Mouse (Mus musculus) fibroblast of lung, adult 2 months (primary cell): ENCODE measurements around the gene Cyp2d12.
"Not testable (repeated sequence)": the region's sequence is repeated elsewhere in the genome, so short reads cannot be mapped to it uniquely, and the experiment has no call there.

Experiments used
- DNase-seq: peaks from one replicate; pipeline ENCODE4 v3.0.0-alpha.2; 2011; ENCODE audit warnings: low read depth

Gene Cyp2d12

DNA sequence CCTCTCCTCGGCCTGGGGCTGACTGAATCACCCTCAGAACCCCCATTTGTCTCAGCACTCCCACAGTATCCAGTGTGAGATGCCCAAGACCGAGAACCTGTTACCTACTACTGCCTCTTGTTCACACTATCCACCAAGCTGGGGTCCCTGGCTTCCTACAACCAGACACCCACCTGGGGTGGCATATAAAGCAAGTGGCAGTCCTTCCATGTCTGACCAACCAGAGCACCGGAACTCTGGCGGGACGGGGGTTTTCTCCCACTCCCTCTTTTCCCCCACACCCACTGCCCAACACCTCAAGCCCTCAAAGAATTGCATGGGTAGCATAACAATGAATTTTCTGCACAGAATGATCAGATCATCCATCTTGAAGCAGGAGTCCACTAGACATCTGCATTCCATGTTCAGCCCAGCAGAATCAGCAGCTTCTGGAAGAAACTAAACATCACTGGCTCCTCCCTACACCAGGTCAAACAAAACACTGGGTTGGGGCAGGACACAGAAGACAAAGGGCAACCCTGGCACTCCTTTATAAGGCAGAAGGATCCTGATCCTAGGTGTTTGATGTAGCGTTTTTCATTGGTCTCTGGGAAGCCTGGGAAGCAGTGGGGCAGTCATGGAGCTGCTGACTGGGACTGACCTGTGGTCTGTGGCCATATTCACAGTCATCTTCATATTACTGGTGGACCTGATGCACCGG is at the start of gene Cyp2d12:
Gene Cyp2d12 (plus strand): TSS at position 542 of the 700 bp plus-strand sequence.
- no peak for DNase-seq

DNA sequence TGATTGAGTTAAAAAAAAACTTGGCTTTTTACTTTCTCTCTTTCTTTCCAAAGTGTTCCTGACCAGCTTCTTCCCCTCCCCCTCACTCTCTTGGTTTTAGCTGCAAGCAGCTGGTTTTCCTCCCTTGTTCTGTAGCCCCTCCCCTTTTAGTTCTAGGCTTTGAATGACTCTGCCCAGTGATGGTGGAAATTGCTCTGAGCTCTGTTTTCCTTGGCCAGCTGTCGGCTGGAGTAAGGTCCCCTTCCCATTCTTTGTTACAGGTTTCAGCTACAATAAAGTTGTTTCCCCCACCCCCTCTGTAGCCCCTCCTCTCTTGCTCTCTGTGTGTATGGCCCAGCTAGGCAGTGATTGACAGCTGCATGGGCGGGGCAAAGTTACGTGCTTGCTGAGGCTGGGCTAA is 47.9 kb upstream of the Cyp2d12 start:
- DNase-seq, result no peak

DNA sequence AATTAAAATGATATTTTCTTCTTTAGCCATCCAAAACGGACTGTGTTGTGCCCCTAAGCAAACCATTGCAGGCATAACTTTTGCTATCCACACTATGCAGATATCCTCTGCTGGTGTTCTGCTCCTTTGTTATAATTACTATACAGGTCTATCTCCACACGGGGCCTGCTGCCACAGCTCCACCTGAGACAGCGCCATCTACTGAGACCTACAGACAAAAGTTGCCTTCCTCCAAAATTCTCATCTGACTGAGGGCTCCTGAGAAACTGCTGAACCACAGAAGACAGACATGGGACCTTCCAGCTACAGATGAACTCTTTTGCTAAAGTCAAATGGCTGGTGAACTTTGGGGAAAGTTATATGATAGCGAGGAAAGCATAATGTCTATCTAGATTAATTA is 47.1 kb upstream of the Cyp2d12 start:
- DNase-seq, result not testable (repeated sequence)

GRCm38 (mm10) chr15:82509495-82509894 is 45.4 kb upstream of the Cyp2d12 start:
- not testable (repeated sequence) for DNase-seq

- DNase-seq, result not testable (repeated sequence)
Observed at GRCm38 (mm10) chr15:82510500-82510899, 44.4 kb upstream of the Cyp2d12 start.

DNA sequence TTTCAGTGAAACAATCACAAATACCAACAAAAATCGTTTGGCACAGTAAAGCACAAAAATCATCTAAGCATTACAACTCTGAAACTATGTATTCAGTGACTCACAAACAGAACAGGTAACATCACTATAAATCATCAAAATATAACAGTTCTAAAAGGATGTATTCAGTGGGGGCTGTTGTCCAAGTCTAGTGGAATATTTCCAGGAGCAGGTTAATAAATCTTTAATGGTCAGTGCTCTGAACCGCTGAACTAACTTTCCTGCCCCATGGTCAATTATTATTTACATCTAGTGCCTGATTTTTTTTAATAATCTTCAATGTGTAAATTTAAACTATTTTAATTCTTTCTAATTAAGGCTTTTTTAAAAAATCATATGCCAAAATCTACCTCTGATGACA is 42.8 kb upstream of the Cyp2d12 start:
- DNase-seq, result not testable (repeated sequence)

DNA sequence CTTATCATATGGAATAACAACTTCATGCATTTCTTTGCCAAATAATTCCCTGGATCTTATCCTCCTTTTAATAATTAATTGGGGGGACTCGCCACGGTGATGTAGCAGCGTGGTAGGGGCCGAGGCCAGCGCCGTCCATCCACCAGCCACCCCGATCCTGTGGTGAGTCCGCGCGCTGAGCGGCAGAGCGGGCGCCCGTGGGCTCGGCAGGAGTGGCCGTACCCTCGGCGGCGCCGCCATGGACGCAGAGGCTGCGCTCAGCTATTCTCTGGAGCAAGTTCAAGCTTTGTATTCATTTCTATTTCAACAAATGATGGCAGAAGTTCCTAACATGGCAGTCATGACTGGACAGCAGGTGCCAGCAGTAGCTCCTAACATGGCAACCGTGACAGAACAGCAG is 38.7 kb upstream of the Cyp2d12 start:
- not testable (repeated sequence) for DNase-seq

GRCm38 (mm10) chr15:82527371-82527770 is 27.5 kb upstream of the Cyp2d12 start:
- DNase-seq, result not testable (repeated sequence)

GRCm38 (mm10) chr15:82532721-82533120 is 22.2 kb upstream of the Cyp2d12 start:
- DNase-seq, result not testable (repeated sequence)

- DNase-seq, result not testable (repeated sequence)
Observed at GRCm38 (mm10) chr15:82542976-82543375, 11.9 kb upstream of the Cyp2d12 start.

DNA sequence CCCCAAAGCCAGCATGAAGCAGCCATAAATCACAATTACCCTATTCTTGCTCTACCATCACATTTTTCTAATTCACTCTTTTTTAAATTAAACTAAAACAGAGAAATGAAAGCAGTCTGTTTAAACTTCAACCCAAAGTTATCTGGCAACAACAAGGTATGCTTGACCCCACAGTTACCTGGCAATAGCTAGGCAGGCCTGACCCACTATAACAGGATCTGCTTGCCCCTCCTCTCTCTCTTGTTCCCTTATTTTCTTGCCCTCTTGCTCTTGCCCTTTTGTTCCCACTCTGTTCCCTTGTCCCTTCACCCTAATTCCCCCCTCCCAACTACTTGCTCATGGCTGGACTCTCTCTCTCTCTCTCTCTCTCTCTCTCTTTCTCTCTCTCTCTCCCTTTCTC is 10.3 kb upstream of the Cyp2d12 start:
- DNase-seq, result not testable (repeated sequence)

DNA sequence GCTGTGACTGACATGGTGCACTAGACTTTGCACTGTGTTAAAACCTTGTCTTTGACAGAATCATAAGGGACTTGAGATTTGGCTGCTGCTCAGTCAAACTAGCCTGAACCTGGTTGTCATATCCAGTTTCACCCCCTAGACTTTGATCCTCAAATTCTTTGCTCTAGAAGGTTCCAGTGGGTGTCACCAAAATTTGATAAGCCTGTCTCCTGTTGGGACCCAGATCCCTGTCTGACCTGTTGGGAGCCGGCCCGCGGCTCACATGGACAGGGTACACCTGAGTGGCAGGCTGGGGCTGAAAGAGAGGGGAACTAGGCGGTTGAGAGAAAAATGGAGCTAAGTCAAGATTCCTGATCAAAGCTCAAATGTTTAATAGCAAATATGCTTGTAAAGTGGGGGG is 7.1 kb upstream of the Cyp2d12 start:
- not testable (repeated sequence) for DNase-seq

- not testable (repeated sequence) for DNase-seq
Observed at GRCm38 (mm10) chr15:82553211-82553610, 1.7 kb upstream of the Cyp2d12 start.

DNA sequence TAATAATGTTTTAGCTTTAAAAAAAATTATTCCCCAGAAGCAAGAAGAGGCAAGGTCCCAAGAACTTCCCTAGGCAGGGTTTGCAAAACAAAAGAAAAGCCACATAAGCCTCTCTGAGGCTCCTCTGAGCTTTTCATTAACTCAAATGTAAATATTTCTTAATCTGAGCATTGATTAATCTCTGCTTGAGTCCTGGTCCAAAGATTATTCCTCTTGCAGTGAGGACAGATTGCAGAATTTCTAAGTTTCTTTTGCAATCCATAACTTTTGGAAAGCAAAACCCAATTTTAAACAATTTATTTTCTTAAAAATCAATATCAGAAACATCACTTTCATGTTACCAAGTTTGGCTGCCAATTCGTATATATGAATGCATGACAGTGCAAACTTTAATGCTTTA is 18.0 kb downstream of the Cyp2d12 start:
- DNase-seq, result no peak

DNA sequence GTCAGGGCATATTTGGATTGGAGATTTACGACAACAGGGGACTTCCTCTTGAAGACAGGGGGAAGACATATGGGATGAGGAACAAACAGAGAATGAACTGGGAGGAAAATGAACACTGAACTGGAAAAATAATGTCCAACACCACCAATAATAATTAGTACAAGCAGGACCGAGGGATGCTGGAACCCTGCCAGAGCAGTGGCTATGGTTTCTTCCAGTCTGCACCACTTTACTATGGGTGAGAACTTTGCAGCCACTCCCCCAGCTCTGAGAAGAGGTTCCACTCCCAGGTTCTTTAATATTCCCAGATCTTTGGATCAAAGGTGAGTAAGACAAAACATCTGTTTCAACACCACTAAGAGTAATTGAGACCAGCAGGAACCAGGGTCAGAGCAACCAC is 24.2 kb downstream of the Cyp2d12 start:
- no peak for DNase-seq

- DNase-seq, result no peak
Observed at GRCm38 (mm10) chr15:82582621-82583020, 27.7 kb downstream of the Cyp2d12 start.
